Mouse (Mus musculus) retina, adult 2 months (tissue): ENCODE results near the gene Rnf144b.

Experiments used
- DNase-seq: peaks from one replicate; pipeline ENCODE4 v3.0.0-alpha.2; 2012; ENCODE audit warnings: low read depth, low spot score

Rnf144b gene

GRCm38 (mm10) chr13:47264382-47264781 lies 141.9 kb downstream of the Rnf144b start:
- DNase-seq = no peak

DNA sequence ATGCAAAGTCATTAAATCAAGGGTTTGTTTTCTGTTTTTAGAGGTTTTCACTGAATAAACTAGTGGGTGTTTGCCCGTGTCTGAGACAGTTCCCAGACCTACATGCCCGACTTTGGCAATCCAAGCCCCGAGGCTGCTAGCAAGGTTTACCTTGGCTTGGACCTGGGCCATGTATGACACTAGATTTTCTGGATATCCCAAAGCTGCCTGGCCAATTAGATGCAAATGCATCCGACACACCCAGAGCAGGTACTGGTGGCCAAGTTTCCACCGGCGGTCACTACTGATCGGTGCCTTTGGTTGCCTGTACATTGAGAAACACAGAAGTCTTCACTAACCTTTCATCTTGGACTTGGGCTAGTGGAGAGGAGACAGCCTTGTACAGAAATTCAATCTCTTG lies 144.0 kb downstream of the Rnf144b start:
- no peak for DNase-seq

- no peak for DNase-seq
Observed at GRCm38 (mm10) chr13:47268227-47268626, 145.8 kb downstream of the Rnf144b start.

- DNase-seq = no peak
Observed at GRCm38 (mm10) chr13:47272928-47273327, 150.5 kb downstream of the Rnf144b start.

DNA sequence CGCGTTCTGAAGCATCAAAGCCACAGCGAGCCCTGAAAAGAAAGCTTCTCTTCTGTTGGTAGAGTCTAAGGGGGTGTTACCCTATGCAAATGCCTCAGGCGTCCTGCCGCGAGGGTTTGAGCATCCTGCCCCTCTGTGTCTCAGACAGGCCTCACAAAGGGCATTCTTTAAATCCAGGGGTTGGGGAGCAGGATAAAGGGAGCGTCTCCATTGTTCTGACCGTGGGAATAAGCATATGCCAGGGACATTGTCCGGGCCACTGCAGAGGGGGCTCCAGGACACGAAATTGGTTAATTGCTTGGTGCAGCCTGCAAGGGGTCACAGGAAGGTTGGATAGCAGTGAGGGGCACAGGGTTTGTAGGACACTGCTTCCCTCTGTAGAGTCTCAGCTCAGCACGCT lies 151.0 kb downstream of the Rnf144b start:
- no peak for DNase-seq

DNA sequence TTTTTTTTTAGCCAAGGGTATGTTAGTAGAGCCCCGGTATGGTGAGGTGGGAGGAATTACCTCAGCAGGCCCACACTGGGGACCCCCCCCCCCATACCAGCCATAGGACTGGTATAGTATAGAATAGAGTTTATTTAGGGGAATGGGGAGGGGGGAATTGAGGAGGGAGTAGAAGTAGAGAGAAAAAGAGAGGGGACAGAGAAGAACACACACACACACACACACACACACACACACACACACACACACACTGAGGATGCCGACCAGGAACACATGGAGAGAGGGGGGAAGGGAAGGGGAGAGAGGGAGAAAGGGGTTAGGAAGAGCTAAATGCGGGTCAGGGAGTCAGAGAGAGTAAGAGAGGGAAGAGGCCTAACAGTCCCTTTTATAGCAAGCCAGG lies 151.7 kb downstream of the Rnf144b start:
- no peak for DNase-seq

- no peak for DNase-seq
Observed at GRCm38 (mm10) chr13:47277000-47277823, 154.8 kb downstream of the Rnf144b start.

DNA sequence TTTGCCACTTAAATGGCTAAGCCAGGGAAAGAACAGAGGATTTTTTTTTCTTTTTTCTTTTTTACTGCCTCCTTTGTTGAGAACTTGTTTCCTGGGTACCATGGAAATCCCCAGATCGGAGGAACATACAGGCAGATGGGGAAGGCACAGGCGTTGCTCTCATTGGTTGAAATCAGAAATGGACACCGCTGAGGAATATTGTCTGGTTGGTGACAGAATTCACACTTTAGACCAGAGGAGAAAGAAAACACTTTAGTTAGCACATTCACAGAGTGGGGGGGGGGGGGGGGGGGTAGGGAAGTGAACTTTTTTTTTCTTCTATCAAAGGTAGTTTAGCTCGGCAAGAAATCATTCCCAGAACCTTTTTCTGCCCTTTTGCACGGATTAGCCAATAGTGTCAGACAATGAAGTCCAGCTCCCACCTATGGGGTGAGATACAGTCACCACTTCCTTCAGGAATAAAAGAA lies 155.4 kb downstream of the Rnf144b start:
- no peak for DNase-seq

DNA sequence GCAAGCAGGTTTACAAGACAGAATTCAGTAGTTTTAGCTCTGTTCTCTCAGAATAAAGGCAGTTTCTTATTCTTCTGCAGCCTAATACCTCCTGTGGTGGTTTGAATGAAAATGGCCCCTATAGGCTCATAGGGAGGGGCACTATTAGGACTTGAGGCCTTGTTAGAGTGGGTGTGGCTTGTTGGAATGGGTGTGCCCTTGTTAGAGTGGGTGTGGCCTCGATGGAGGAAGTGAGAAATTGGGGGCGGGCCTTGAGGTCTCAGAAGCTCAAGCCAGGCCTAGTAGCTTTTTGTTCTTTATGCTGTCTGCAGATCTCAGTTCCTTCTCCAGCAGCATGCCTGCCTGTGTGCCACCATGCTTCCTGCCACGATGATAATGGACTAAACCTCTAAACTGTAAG lies 159.8 kb downstream of the Rnf144b start:
- no peak for DNase-seq

GRCm38 (mm10) chr13:47288449-47288848 lies 166.0 kb downstream of the Rnf144b start:
- peak; percentile 61 for DNase-seq

- DNase-seq = no peak
Observed at GRCm38 (mm10) chr13:47296465-47296864, 174.0 kb downstream of the Rnf144b start.
